Mouse (Mus musculus) right cerebral cortex, postnatal 36 days (tissue): ENCODE measurements at regions not wholly inside any gene's neighbourhood (a gene's known extent, or its start where the extent isn't known, plus 50 kb on each side); places are given as distances from the start of the nearest gene placed in this dataset.

ENCODE experiments used
- DNase-seq, 2 experiments: peaks; one replicate each; pipeline ENCODE4 v3.0.0; 2022; ENCODE audit warnings: low spot score in 2 of 2, mixed read lengths in 1 of 2

DNA sequence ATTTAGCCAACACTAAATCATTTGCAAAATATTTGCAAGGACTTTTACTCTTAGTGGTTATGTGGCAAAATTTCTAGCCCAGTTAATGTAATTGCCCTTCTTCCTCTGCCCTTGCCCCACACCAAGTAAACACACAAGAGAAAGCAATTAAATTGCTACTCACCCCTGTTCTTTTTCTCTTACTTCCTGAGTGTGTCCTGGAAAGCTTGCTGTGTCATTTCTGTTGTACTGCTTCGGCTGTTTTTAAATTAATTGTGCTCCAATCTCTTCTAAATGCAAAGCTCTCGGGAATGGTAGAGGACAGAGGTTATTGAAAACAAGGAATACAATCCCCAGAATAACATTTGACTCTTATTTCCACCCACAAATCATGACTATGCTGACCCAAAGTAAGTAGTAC, 647.4 kb upstream of the Cited2 start:
- no peak for DNase-seq

DNA sequence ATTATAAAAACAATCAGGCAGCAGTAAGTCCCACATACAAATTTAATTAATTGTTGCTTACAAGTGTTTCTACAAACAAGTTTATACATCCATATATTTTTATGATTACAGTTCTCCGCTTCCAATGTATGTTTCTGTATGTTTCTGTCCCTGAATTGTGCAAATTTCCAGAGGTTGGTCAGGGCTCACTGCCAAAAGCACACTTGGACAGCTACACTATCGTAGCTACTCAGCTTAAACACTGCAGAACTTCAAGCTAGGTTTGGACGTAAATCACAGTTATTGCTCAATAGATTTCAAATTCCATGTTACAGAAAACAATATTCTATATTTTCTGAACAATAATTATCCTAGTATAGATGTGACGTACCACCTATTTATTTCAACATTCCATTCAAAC, 646.8 kb upstream of the Cited2 start:
- DNase-seq, result no peak

DNA sequence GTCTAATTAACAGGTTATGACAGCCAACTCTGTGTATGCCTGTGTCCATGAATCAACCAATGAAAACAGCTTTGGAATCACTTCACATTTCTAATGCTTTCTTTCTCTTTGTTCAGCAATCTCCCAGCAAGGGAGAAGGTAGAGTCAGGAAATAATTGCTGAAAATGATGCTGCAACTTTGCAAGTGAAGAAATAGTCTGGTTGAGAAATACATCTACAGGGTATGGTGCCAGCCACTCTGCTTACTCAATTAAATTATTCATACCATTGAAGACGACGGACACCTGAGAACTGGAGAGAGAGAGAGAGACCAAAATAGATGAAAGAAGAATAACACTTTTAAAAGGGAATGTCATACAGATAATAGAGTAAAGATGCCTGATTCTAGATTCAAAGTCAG, 645.4 kb upstream of the Cited2 start:
- DNase-seq, result no peak

DNA sequence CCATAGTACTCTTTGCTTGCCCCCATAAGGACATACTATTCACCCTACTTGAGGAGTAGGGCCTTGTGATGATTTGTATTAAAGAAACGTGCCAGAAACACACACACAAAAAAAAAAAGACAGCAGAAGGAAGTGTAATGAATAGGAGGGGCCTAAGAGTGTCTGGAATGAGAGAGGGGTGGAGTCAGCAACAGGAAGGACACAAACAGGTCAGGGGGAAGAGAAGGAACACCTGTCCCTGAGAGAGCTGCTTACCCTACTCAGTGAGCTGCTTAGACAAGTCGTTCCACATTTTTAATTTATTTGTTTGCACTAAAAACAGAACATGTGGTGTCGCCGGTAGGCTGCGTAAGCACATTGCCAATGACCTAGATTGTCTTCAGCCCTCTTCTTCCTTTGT, 642.2 kb upstream of the Cited2 start:
- DNase-seq, result no peak

DNA sequence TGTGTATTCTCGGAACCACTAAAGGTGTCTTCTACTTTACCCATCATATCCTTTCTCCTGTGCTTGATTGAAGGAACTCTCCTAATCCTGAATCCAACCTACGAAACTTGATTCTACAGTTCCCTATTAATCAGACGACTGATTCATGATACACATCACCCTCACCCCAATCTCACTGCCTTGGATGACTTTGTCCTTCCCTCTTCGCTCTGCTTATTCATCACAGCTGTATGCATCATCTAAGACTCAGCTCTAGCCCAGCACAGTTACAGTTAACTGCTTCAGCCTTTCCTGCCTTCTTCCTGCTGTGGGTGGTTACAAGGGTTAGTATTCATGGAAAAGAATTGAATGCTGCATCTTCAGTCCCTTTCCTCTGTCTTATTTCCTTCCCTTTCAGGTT, 640.1 kb upstream of the Cited2 start:
- DNase-seq, result no peak

DNA sequence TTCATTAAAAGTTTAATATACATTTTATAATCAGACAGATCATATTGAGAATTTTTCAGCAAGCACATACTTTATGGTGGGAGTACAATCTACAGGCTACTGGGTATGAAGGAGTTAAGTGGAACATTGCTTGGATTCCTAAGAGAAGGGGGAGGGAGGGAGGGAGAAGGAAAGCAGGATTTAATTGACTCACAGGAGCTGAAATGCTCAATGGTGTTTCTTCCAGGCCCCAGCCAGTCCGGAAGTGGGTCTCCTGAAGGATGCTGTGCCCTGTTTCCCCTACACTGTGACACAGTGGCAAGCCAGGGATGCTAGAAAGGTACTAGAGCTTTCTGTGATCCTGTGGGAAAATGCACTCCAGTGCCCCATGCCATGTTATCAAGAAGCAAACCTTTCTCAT, 621.0 kb upstream of the Cited2 start:
- DNase-seq, result no peak

DNA sequence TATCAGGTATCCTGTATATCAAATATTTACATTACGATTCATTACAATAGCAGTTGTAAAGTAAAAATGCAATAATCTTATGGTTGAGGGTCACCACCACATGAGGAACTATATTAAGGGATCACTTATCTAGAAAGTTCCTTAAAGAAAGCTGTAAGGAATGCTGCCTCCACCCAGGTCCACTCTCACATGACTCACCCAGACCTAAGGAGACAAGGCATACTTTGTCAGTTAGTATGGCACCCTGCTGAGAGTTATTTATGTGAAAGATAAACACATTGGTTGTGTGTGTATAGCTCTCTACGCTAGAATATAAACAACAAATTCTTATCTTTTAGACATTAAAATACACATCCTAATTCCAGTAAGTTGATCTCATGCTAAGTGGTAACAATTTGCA, 619.6 kb upstream of the Cited2 start:
- no peak for DNase-seq

DNA sequence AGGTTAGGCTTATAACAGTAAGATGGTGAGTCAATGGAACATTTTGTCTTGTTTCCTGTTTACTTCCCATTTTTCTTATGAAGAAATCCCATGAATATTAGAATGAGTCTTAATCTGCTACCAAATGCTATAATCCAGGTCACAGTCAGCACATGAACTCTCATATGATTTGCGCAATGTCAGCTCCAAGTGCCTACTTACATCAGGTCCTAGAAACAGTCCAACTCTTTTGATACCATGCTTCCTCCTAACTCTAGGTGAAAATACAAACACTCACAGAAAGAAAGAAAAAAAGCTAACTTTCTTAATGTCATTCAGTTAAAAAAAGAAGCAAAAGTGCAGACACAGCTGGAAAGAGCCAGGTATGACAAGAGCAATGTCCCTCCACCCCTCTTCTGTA, 616.2 kb upstream of the Cited2 start:
- DNase-seq, result no peak

DNA sequence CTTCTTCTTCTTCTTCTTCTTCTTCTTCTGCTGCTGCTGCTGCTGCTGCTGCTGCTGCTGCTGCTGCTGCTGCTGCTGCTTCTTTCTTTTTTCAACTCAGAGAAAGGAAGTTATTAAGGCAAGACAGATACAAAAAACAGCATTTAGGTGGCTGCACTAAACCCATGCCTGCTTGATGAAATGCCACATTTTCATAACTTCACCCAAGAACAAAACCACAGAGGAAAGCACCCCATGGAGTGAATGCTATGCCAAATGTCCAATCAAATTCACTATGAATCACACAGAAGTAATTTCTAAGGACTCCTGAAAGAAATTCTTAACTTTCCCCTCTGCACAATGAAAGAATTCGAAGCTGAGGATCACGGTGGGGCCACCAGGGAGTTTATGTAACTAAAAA, 611.9 kb upstream of the Cited2 start:
- DNase-seq, result no peak

DNA sequence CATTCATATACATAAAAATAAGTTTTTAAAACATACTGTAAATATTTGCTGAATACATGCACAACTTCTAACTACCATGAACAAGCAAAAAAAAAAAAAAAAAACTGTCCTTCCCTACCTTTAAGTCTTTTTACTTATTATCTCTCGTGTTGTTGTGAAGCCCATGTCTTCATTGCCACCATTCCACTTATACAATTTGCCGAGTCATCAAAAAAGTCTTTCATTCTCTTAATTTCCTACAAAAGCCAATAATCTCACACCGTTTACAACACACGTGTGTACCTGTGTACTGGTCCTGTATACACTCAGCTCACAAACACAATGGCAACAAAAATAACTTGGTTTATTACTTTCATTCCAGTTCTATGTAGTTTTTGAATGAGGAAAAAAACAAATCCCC, 608.2 kb upstream of the Cited2 start:
- DNase-seq, result no peak

DNA sequence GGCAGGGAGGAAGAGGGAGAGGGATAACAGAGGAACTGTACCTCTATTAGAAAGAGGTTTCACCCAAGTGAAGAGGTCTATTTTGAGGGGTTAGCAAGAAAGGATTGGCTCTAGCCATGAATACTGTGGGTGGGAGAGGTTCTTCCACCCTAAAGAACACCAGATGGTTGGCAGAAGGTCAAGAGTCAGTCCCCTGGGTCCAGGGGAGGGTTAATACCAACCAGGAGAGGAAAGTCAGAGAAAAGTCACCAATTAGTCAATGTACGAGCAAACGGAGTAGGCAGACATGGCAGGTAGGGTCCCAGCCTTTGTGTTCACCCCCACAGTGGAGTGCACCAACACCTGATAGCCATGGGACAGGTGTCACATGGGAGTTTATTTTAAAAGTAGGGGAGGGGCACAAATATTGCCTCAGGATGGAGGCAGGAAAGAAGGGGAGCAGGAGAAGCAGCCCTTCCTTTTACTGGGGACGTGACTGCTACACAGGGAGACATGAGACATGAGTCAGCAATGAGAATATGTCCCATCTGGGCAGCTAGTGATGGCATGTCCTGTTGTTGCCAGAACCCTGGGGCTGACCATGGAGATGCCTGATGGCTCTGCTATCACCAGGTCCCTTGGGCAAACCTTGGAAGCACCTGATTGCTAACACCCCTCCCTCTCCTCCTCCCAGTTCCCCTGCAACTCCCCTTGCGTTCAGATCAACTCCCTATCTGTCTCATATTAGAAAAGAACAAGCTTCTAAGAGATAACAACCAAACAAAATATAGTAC, 593.4 kb upstream of the Cited2 start:
- DNase-seq, result no peak

DNA sequence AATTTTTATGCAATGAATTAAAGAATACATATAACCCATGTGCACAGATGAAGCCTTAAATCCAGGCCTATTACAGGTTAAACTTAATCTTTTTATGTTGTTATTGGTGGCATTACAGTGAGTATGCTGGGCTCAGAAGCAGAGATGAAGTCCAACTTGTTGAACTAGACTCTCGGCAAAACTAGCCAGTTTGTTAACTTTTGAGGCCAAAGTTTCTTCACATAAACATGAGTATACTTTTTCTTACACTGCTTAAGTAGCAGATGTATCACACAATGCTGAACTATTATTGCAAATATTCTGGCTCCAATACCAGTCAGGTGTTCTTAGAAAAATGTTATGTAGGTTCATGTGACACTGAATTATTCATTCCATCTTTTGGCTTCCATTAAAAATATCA, 592.4 kb upstream of the Cited2 start:
- DNase-seq, result no peak

DNA sequence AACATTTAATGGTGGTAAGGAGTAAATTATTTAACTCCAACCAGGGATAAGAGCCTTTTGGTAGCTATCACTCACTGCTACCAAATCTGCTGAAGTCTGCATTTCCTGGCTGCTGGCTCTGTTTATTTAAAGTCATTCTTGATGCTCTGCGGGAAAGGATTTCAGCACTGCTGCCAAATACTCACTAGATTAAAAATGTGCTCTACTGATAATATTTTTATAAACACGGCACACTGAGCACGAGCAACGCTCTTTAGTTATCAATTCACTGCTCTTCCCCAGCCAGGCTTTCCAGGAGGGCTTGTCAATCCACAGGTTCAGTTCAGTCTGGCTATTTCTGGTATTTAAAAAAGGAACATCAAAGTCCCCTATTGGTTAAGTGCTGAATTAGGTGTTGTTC, 591.3 kb upstream of the Cited2 start:
- no peak for DNase-seq

DNA sequence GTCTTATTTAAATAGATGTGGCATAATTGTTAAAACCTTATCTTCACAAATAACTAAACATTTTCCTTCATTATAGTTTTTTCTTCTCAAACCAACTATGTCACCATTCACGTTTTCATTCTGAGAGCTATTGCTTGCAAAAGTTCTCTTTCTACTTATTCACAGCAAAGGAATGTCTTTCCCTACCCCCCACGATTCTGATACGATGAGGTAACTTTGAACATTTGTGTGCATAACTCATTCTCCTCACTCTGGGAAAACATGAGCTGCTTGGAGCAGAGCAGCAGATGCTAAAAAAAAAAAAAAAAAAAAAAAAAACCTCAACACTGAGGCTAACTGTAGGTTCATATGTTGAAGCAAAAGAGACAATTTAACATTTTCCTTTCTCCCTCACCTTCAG, 547.6 kb upstream of the Cited2 start:
- DNase-seq, result no peak

DNA sequence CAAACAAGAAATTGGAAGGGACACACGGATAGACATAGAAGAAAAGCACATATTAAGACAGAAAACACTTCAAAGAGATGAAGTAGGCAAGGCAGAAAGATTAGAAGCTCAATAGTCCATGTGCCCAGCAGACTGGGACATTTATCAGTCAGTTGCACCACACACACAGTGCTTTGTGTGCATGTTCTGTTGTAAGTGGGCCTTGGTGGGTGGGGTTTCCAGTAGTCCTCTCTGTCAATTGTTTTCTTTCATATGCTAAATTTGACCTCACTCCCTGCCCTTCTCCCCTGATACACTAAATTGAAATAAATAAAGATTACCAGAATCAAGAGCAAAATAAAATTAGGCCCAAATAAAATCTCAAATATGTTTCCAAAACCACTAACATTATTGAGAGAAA, 546.0 kb upstream of the Cited2 start:
- DNase-seq, result no peak

DNA sequence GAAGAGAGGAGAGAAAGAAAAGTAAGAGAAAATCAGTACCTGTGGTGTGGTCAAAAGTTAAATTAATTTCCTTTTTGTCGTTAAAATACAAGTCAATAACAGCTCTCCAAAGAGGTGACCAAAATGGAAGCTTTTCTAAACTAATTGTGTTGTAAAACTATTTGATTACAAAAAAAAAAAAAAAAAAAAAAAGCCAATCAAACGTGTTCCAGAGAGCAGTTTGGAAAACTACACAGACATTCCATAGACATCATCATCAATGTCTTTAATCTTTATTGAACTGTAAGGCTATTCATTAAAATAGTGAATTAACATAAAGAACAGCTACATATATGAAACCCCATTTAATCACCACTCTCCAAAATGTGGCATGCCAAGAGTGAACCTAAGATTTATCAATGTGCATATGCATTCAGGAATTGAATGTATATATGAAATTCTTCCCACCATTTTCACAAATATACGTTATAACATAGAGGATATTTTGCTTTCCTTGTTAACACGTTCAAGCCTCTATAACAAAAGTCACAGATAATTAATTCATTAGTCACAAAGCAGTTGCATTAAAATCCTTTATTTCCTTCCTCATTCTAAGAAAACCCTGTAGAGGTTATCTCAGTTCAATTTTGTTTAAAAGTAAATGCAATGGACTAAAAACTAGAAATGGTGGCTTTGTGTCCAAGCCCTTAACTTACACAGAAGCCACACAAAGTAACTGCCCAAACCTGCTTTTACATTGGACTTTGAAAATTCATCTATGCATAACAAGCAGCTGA, 545.3 kb upstream of the Cited2 start:
- DNase-seq, result no peak

DNA sequence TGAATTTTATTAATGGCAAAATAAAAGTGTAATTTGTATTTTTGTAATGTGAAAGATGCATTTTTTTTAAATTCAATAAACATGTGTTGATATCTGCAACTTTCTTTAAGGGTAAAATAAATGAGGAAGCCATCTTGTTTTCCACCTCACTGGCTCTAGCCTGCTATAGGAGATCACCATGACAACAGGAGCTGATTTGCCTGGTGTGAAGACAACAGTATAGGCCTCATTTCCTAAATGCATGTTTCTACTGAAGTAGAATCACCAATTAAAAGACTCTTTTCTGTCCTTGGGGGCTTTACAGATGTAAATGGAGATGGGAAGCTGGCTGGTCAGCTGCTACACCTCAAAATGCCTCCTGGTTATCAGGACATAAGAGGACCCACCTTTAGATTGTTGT, 544.4 kb upstream of the Cited2 start:
- no peak for DNase-seq

DNA sequence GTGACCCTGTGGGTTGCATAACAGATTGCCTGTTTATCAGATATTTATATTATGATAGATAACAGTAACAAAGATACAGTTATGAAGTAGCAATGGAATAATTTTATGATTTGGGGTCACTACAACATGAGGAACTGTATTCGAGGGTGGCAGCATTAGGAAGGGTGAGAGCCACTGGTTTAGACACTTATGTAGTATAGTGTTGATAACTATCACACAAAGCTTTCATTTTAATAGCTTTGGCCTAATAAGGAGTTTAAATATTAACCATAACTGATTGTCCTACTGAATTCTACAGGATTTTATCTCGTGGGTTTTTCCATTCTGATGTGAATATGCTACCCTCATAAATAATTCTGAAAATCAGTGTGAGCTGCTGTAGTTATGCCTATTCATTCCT, 538.6 kb upstream of the Cited2 start:
- DNase-seq, result no peak

DNA sequence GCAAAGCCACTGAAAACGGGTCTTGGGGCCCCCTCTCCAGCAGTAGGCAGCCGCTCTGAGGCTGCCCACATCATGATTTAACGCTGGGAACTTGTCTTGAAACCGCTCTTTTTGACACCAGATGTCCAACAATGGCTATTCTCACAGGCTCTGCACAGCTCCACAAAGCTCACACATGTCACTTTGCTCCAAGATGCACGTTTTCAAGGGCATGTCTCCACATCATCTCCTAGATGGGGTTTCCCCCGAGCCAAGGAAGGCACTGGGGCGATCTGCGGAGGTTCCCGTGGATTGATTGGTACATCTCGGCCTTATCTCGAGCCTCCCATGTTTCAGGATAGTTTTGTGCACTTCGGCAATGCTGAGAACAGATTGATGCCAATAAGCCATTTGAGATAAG, 526.8 kb upstream of the Cited2 start:
- DNase-seq, result no peak

DNA sequence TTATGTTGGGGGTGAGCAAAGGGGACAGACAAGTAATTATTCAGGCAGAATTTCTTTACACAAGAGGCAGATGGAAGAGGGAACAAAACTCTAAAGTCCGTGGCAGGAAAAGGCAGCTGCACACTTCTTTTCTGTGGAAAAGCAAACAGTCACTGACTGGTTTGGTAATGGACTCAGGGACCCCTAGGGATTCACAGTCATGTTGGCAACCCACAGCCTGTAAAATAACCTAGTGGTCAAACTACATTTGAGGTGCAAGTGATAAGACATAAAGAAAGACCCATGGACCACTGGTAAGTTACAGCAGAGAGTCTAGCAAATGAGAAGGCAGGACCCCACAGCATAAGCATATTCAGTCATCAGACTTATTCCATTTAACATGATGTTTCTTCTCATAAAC, 526.4 kb upstream of the Cited2 start:
- no peak for DNase-seq

DNA sequence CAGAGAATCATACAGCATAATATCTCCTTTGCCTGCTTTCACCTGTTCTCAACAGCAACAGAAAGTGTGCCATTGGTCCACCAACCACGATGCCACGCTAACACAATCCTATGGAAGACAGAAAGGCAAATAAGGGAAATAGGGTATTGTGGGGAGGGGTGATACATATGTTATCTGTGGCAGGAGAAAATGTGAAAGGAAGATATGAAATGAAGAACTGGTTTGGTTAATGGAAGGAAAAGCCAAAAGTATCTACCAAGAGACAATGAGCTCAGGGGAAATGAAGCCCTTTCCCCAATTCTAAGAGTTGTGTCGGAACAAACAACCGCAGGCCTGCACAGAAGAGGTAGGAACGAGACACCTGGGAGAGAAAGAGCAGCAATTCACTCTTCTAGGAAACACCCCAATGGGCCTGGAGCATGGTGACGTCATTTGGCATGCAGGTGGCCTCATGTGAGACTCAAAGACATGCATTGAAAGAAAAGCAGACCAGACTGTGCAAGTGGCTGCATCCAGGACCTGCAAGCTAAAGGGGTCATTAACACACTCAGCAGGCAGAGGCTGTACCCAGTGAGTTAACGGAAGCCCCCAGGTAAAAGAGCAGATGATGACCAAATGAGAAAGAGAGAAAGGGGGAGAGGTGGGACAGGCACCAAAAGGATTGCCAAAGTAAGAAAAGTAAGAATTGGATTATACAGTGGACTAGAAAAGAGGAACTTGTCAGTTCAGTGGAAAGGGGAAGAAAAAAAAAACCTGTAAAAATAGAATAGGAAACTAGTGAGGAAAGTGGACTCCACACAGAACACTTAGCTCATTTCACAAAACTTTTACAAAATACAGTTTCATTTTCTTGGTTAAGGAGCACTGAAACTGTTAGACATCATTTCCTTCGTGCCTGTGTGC, 522.2 kb upstream of the Cited2 start:
- no peak for DNase-seq

DNA sequence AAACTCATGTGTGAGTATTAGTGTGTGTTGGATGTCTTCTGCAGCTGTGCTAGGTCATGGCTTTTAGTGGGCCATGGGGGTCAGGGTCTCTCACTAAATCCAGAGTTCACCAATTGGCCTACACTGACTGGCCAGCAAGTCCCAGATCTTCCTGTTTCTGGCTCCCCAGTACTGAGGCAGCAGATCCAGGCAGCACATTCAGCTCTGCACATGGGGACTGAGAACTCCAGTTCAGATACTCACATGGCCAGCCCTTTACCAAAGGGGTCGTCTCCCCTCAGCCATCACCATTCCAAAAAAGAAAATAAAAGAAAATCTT, 521.6 kb upstream of the Cited2 start:
- no peak for DNase-seq
